Mouse (Mus musculus): ENCODE data around the gene Gzmd. TPM values are rescaled to one million over a fixed set of nuclear protein-coding genes. Genes with fewer than 3 reads are reported as not detected.

The Gzmd gene
- total RNA-seq, 2 experiments from 2014 or later, result not detected

- no peak for DNase-seq
- intact Hi-C loops (cut with DNase I), result no loop called here
Observed at GRCm38 (mm10) chr14:56086711-56087110, 45.7 kb downstream of the Gzmd start.

DNA sequence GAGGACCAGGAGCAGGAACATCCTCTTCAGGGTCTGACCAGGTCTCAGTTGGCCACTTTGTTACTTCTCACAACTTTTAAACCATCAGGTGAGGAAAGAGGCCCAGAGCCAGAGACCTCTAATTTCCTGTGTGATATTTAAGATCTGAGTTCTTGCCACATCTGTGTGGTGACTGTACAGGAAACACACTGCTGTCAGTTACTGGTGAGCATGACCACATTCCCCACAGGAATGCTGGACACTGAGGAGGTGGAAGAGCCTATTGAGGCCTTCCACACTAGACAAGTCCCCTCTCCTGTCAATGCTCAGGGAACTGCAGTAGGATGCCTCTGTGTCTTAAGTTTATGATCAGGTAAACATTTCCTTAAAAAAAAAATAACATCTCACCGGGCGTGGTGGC, 47.2 kb downstream of the Gzmd start, which contains the start of gene Mcpt8:
TSS of gene Mcpt8 (minus strand) at position 107 of the 400 bp plus-strand sequence.
- DNase-seq, result no peak
- intact Hi-C loops (cut with DNase I), result no loop called here

- no peak for DNase-seq
- intact Hi-C loops (cut with DNase I), result no loop called here
Observed at GRCm38 (mm10) chr14:56082016-56082415, 50.4 kb downstream of the Gzmd start.

Small RNA genes within 50 kb of the gene (microRNA-seq; reads per million reads assigned to microRNA genes)
- gene Mir6949, result 0 reads per million in 2 experiments

Other genes starting within 250 kb of the Gzmd start
- under 1 TPM; 0.10 TPM for gene Cbln3, start 248.2 kb downstream of the Gzmd start, total RNA-seq (2021)
- 10 to 100 TPM; 13.4 to 14.3 TPM for gene Khnyn, start 247.7 kb downstream of the Gzmd start, total RNA-seq (2021)
- 10 to 100 TPM; 71.5 to 78.4 TPM for gene Sdr39u1, start 232.3 kb downstream of the Gzmd start, total RNA-seq (2021)
- gene Cma1, start 187.9 kb downstream of the Gzmd start, total RNA-seq (2021), result 1 to 10 TPM; 4.4 to 5.1 TPM
- gene Cma2, start 181.6 kb downstream of the Gzmd start, total RNA-seq (2021), result not detected
- not detected for gene Mcpt1, start 114.6 kb downstream of the Gzmd start, total RNA-seq (2021)
- gene Mcpt9, start 102.1 kb downstream of the Gzmd start, total RNA-seq (2021), result not detected
- gene Mcpt2, start 90.6 kb downstream of the Gzmd start, total RNA-seq (2021), result not detected
- 1 to 10 TPM; 2.8 to 3.2 TPM for gene Mcpt4, start 70.3 kb downstream of the Gzmd start, total RNA-seq (2021)
- gene Mcpt8, start 47.3 kb downstream of the Gzmd start, total RNA-seq (2021), result not detected
- not detected for gene Ctsg, start 30.0 kb downstream of the Gzmd start, total RNA-seq (2021)
- not detected for gene Gzme, start 12.0 kb downstream of the Gzmd start, total RNA-seq (2021)
- not detected for gene Gzmg, start 27.0 kb upstream of the Gzmd start, total RNA-seq (2021)
- gene Gzmn, start 42.0 kb upstream of the Gzmd start, total RNA-seq (2021), result not detected
- not detected for gene Gzmf, start 78.8 kb upstream of the Gzmd start, total RNA-seq (2021)
- gene Gzmc, start 102.0 kb upstream of the Gzmd start, total RNA-seq (2021), result not detected
- not detected for gene Gzmb, start 129.7 kb upstream of the Gzmd start, total RNA-seq (2021)
- gene Atp12a, start 232.5 kb upstream of the Gzmd start, total RNA-seq (2021), result not detected